Mouse (Mus musculus) neural tube, embryonic 15.5 days (tissue): ENCODE data around the gene Gm9639. TPM values are rescaled to one million over a fixed set of nuclear protein-coding genes. Genes with fewer than 3 reads are reported as not detected.

Experiments used
- ATAC-seq: fragments of 200-750 bp; cut with Nextera tagmentation; 2 replicates; pipeline ENCODE4 v1.8.0; 2017; ENCODE audit warnings: mild to moderate bottlenecking, moderate TSS enrichment, moderate library complexity; ENCODE audit not compliant: low FRiP score
- H3K27ac ChIP-seq: fragments of 300-500 bp; sonication (generic); replicated peaks from 2 replicates; pipeline ENCODE4 v1.5.1; 2015; ENCODE audit warnings: mild to moderate bottlenecking, inconsistent platforms
- H3K27me3 ChIP-seq: fragments of 300-500 bp; sonication (generic); replicated peaks from 2 replicates; pipeline ENCODE4 v1.6.1; 2015; ENCODE audit warnings: inconsistent platforms
- H3K36me3 ChIP-seq: fragments of 300-500 bp; sonication (generic); 2 replicates; pipeline ENCODE4 v1.6.1; 2015; ENCODE audit warnings: inconsistent platforms
- H3K4me1 ChIP-seq: fragments of 300-500 bp; sonication (generic); 2 replicates; pipeline ENCODE4 v1.6.1; 2015; ENCODE audit warnings: inconsistent platforms
- H3K4me2 ChIP-seq: fragments of 300-500 bp; sonication (generic); 2 replicates; pipeline ENCODE4 v1.6.1; 2015; ENCODE audit warnings: inconsistent platforms, mild to moderate bottlenecking, moderate library complexity
- H3K4me3 ChIP-seq: fragments of 300-500 bp; sonication (generic); replicated peaks from 2 replicates; pipeline ENCODE4 v1.5.1; 2015; ENCODE audit warnings: mild to moderate bottlenecking, inconsistent platforms
- H3K9ac ChIP-seq: fragments of 300-500 bp; sonication (generic); replicated peaks from 2 replicates; pipeline ENCODE4 v1.6.1; 2015; ENCODE audit warnings: mild to moderate bottlenecking, inconsistent platforms
- H3K9me3 ChIP-seq: fragments of 300-500 bp; sonication (generic); replicated peaks from 2 replicates; pipeline ENCODE4 v1.6.1; 2016; ENCODE audit warnings: inconsistent platforms
- WGBS: fragments of 180-500 bp; shearing (Covaris S2); methylation state at CpG from one replicate; pipeline ENCODE4 v1.1.7; 2015; ENCODE audit warnings: mixed read lengths; 5-methylcytosine and 5-hydroxymethylcytosine counted together
- polyA plus RNA-seq: library from polyadenylated mRNA; unstranded; fragments of >200 nt; fragmentation: Nextera tagmentation; extraction: Ambion mirVana; gene quantifications from 2 replicates; pipeline ENCODE4 v1.2.1, GENCODE M21; 2015

Gm9639 gene
- not detected in 2 replicates for polyA plus RNA-seq

DNA sequence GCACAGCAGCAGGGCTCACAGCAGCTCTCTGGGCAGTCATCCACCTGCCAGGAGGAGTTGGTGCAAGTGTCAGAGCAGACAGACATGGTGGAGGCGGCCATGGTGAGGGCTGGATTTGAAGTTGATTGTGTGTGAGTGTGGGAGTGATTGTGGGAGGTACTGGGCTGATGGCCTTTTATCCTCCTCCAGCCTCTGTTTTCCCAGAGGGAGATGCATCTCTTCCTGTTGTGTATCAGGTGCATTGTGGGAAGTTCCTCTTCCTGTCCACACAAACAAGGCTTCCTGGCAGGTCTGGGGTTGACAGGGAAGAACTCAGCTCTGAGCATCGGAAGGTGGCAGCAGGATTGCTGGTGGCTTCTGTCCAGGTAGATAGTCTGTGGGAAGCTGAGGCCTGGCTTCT is at the start of gene Gm9639:
Gene Gm9639, minus strand, starts transcription at position 101 of the 400 bp plus-strand sequence.
- Histone ChIP-seq H3K4me3 (no peak within 1 kb of the TSS), H3K27ac (no peak within 1 kb of the TSS), H3K27me3 (no peaks in the 10 kb centered on the region), H3K9me3 (no peaks in the 10 kb centered on the region), H3K36me3 (no peaks in the 10 kb centered on the region), H3K4me2 (no peak within 1 kb of the TSS), H3K9ac (no peak within 1 kb of the TSS), H3K4me1 (0 out of 2 replicates have a peak, but pooled peaks cover 5% of the 10 kb centered on the region)
- 56% methylated on average over 2 of the region's 2 CpGs for WGBS
- ATAC-seq, result no peak

GRCm38 (mm10) chr10:77839006-77839405 is 44.1 kb upstream of the Gm9639 start:
- Histone ChIP-seq H3K9ac (no peak overlapping the region), H3K4me3 (no peak overlapping the region), H3K36me3 (no peaks in the 10 kb centered on the region), H3K9me3 (peaks cover 7% of the 10 kb centered on the region), H3K4me2 (no peak overlapping the region), H3K27ac (no peak overlapping the region), H3K27me3 (no peaks in the 10 kb centered on the region), H3K4me1 (no peaks in the 10 kb centered on the region)
- 87% methylated on average over 6 of the region's 6 CpGs for WGBS
- ATAC-seq, result no peak

- H3K27me3 ChIP-seq, result no peaks in the 10 kb centered on the region
- no peaks in the 10 kb centered on the region for H3K4me1 ChIP-seq
- no peaks in the 10 kb centered on the region for H3K36me3 ChIP-seq
- ATAC-seq, result no peak
- H3K9me3 ChIP-seq, result no peaks in the 10 kb centered on the region
- no peak within 1 kb of the TSS for H3K4me3 ChIP-seq
- H3K4me2 ChIP-seq, result no peak within 1 kb of the TSS
- H3K27ac ChIP-seq, result no peak within 1 kb of the TSS
- WGBS, result 79% methylated on average over 9 of the region's 9 CpGs
- H3K9ac ChIP-seq, result no peak within 1 kb of the TSS
Measured at GRCm38 (mm10) chr10:77835647-77836046, 40.8 kb upstream of the Gm9639 start, which contains the start of gene Krtap10-10. TSS of gene Krtap10-10 (plus strand) at chr10:77835947.

DNA sequence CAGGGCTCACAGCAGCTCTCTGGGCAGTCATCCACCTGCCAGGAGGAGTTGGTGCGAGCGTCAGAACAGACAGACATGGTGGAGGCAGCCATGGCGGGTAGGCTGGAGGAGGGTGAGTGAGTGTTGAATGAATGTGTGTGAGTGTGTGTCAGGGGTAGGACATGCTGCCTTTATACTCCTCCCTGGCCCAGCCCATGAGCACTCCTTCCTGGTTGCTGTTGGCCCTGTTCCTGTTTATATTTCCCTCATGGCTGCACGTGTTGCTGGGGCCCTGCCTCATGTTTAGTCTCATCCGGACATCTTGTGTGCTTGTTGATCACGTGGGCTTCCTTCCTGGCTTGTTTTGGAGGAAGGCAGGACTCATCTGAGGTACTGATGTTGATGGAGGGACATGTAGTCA is 32.1 kb upstream of the Gm9639 start, which contains the start of gene Krtap10-4:
Gene Krtap10-4, minus strand, starts transcription at position 145 of the 400 bp plus-strand sequence.
- Histone ChIP-seq H3K4me3 (no peak within 1 kb of the TSS), H3K4me2 (no peak within 1 kb of the TSS), H3K36me3 (no peaks in the 10 kb centered on the region), H3K4me1 (no peaks in the 10 kb centered on the region), H3K27me3 (no peaks in the 10 kb centered on the region), H3K9ac (no peak within 1 kb of the TSS), H3K9me3 (peaks cover 5% of the 10 kb centered on the region; the same call in 1 of the 2 replicates), H3K27ac (no peak within 1 kb of the TSS)
- WGBS, result 69% methylated on average over 5 of the region's 6 CpGs
- no peak for ATAC-seq

DNA sequence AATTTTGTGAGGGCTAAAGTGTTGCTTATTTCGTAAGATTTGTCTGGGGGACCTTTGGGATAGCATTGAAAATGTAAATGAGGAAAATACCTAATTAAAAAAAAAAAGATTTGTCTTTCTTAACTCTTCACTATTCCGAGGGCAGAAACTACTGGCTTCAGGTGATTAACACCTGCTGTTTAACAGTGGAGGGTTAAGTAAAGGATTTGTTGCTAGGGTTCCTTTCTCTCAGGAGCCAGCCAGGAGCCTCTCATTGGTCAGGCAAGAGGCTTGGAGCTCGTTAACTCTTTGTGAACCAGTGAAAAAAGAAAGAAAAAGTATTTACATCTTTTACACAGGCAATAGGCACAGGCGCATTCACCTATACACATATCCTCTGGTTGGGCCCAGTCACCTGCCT is 24.3 kb upstream of the Gm9639 start:
- Histone ChIP-seq H3K4me1 (peaks cover 4% of the 10 kb centered on the region; the same call in 1 of the 2 replicates), H3K36me3 (no peaks in the 10 kb centered on the region), H3K4me3 (no peak overlapping the region), H3K27ac (no peak overlapping the region), H3K27me3 (no peaks in the 10 kb centered on the region), H3K4me2 (no peak overlapping the region), H3K9me3 (peaks cover 5% of the 10 kb centered on the region; the same call in 1 of the 2 replicates), H3K9ac (no peak overlapping the region)
- WGBS, result 41% methylated on average over 4 of the region's 4 CpGs
- ATAC-seq, result no peak

- WGBS, result 98% methylated on average over 4 of the region's 4 CpGs
- H3K4me2 ChIP-seq, result no peak overlapping the region
- no peaks in the 10 kb centered on the region for H3K27me3 ChIP-seq
- H3K4me1 ChIP-seq, result peaks cover 4% of the 10 kb centered on the region; the same call in 1 of the 2 replicates
- no peak overlapping the region for H3K9ac ChIP-seq
- H3K27ac ChIP-seq, result no peak overlapping the region
- no peaks in the 10 kb centered on the region for H3K36me3 ChIP-seq
- no peaks in the 10 kb centered on the region; the same call in 1 of the 2 replicates for H3K9me3 ChIP-seq
- no peak overlapping the region for H3K4me3 ChIP-seq
- no peak for ATAC-seq
Measured at GRCm38 (mm10) chr10:77818523-77818922, 23.6 kb upstream of the Gm9639 start.

- Histone ChIP-seq H3K27ac (no peak overlapping the region), H3K9me3 (no peaks in the 10 kb centered on the region), H3K27me3 (no peaks in the 10 kb centered on the region), H3K4me3 (no peak overlapping the region), H3K4me2 (no peak overlapping the region), H3K4me1 (peaks cover 4% of the 10 kb centered on the region; the same call in 1 of the 2 replicates), H3K9ac (no peak overlapping the region), H3K36me3 (no peaks in the 10 kb centered on the region)
- ATAC-seq, result no peak
- WGBS, result 35% methylated on average over 5 of the region's 5 CpGs
Measured at GRCm38 (mm10) chr10:77815514-77815913, 20.6 kb upstream of the Gm9639 start.

GRCm38 (mm10) chr10:77814382-77814781 is 19.5 kb upstream of the Gm9639 start, which contains the start of gene Gm2696:
TSS of gene Gm2696 (plus strand) at chr10:77814682.
- 52% methylated on average over 4 of the region's 4 CpGs for WGBS
- H3K27me3 ChIP-seq, result no peaks in the 10 kb centered on the region
- no peak within 1 kb of the TSS for H3K4me3 ChIP-seq

GRCm38 (mm10) chr10:77811743-77812142 is 16.9 kb upstream of the Gm9639 start, which contains the start of gene Gm9507:
TSS of gene Gm9507 (minus strand) at chr10:77811843.
- H3K9ac ChIP-seq, result no peak within 1 kb of the TSS
- no peaks in the 10 kb centered on the region for H3K36me3 ChIP-seq
- no peak within 1 kb of the TSS for H3K4me2 ChIP-seq
- WGBS, result 67% methylated on average over 5 of the region's 5 CpGs
- no peaks in the 10 kb centered on the region for H3K27me3 ChIP-seq
- no peak for ATAC-seq
- no peak within 1 kb of the TSS for H3K4me3 ChIP-seq
- peaks cover 4% of the 10 kb centered on the region; the same call in 1 of the 2 replicates for H3K4me1 ChIP-seq
- no peak within 1 kb of the TSS for H3K27ac ChIP-seq
- H3K9me3 ChIP-seq, result no peaks in the 10 kb centered on the region

More at GRCm38 (mm10) chr10:77814382-77814781, 19.5 kb upstream of the Gm9639 start, which contains the start of gene Gm2696:
- Histone ChIP-seq H3K9me3 (no peaks in the 10 kb centered on the region), H3K4me1 (peaks cover 4% of the 10 kb centered on the region; the same call in 1 of the 2 replicates), H3K9ac (no peak within 1 kb of the TSS), H3K36me3 (no peaks in the 10 kb centered on the region), H3K27ac (no peak within 1 kb of the TSS), H3K4me2 (no peak within 1 kb of the TSS)
- no peak for ATAC-seq

GRCm38 (mm10) chr10:77804095-77804494 is 9.2 kb upstream of the Gm9639 start:
- Histone ChIP-seq H3K27ac (no peak overlapping the region), H3K9ac (no peak overlapping the region), H3K27me3 (no peaks in the 10 kb centered on the region), H3K9me3 (no peaks in the 10 kb centered on the region), H3K4me3 (no peak overlapping the region), H3K36me3 (no peaks in the 10 kb centered on the region), H3K4me2 (no peak overlapping the region), H3K4me1 (no peaks in the 10 kb centered on the region)
- ATAC-seq, result no peak
- 85% methylated on average over 3 of the region's 3 CpGs for WGBS

DNA sequence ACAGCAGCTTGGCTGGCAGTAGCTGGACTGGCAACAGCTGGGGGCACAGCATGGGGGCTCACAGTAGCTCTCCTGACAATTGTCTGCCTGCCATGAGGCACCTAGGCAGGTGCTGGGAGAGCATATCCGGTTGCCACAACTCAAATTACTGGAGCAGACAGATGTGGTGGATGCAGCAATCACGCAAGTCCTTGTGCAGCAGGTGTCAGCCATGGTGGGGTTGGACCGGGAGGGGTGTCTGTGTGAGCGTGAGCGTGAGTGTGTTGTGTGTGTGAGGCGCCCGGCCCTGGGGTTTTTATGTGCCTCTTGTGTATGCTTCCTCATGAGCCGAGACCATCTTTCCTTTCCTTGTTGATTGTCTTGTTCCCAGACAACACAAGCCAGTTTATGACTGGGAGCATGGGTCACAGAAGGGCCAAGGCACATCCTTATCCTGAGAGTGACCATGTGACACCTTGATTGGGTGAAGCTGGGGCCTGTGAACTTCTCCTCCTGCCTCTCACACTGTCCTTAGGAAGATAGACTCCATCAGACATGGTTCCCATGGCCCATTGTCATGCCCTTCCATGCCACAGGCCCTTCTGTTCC is 4.1 kb upstream of the Gm9639 start, which contains the start of gene Gm19668:
Gene Gm19668, minus strand, starts transcription at position 213 of the 588 bp plus-strand sequence.
- no peak for ATAC-seq
- Histone ChIP-seq H3K36me3 (no peaks in the 10 kb centered on the region), H3K27ac (no peak within 1 kb of the TSS), H3K27me3 (no peaks in the 10 kb centered on the region), H3K4me2 (no peak within 1 kb of the TSS), H3K4me3 (no peak within 1 kb of the TSS), H3K9ac (no peak within 1 kb of the TSS), H3K9me3 (no peaks in the 10 kb centered on the region), H3K4me1 (0 out of 2 replicates have a peak, but pooled peaks cover 5% of the 10 kb centered on the region)
- WGBS, result 42% methylated on average over 8 of the region's 8 CpGs
